Mouse (Mus musculus) heart, embryonic 14.5 days (tissue): ENCODE measurements around the gene Tmem44. TPM values are rescaled to one million over a fixed set of nuclear protein-coding genes. Genes with fewer than 3 reads are reported as not detected.
"Not testable (repeated sequence)": the region's sequence is repeated elsewhere in the genome, so short reads cannot be mapped to it uniquely, and the experiment has no call there.

Experiments used
- ATAC-seq: fragments of 200-750 bp; cut with Nextera tagmentation; 2 replicates; pipeline ENCODE4 v1.8.0; 2017; ENCODE audit warnings: low read depth, moderate TSS enrichment; ENCODE audit not compliant: insufficient number of reproducible peaks, insufficient read depth, low FRiP score
- H3K27ac ChIP-seq, 2 experiments: fragments of 200-500 bp in 1 of 2; fragments of 300-500 bp in 1 of 2; sonication (generic) in 1 of 2; replicated peaks in 1 of 2; 2 replicates each; pipeline ENCODE4 v1.5.1; 2012 to 2014; ENCODE audit warnings: low read depth in 2 of 2, low read length in 2 of 2, control low read depth in 1 of 2, mild to moderate bottlenecking in 1 of 2, mixed read lengths in 1 of 2; ENCODE audit not compliant: control insufficient read depth in 1 of 2, insufficient read depth in 1 of 2
- H3K27me3 ChIP-seq: fragments of 300-500 bp; sonication (generic); 2 replicates; pipeline ENCODE4 v1.6.1; 2014; ENCODE audit warnings: mild to moderate bottlenecking, low read length, control low read depth; ENCODE audit not compliant: control insufficient read depth, insufficient read depth
- H3K36me3 ChIP-seq: fragments of 300-500 bp; sonication (generic); 2 replicates; pipeline ENCODE4 v1.6.1; 2014; ENCODE audit warnings: mild to moderate bottlenecking, control low read depth, low read length, mixed read lengths; ENCODE audit not compliant: control insufficient read depth, insufficient read depth
- H3K4me1 ChIP-seq, 2 experiments: fragments of 200-500 bp in 1 of 2; fragments of 300-500 bp in 1 of 2; sonication (generic) in 1 of 2; 2 replicates each; pipeline ENCODE4 v1.6.1; 2012 to 2014; ENCODE audit warnings: low read length in 2 of 2, control low read depth in 1 of 2, mixed read lengths in 1 of 2; ENCODE audit not compliant: control insufficient read depth in 2 of 2, insufficient read depth in 2 of 2
- H3K4me2 ChIP-seq: fragments of 300-500 bp; sonication (generic); 2 replicates; pipeline ENCODE4 v1.6.1; 2014; ENCODE audit warnings: mild to moderate bottlenecking, low read length
- H3K4me3 ChIP-seq, 2 experiments: fragments of 200-500 bp in 1 of 2; fragments of 300-500 bp in 1 of 2; sonication (generic) in 1 of 2; 2 replicates each; pipeline ENCODE4 v1.5.1; 2012 to 2014; ENCODE audit warnings: low read length in 2 of 2, mild to moderate bottlenecking in 2 of 2, control low read depth in 1 of 2, low read depth in 1 of 2, moderate library complexity in 1 of 2; ENCODE audit not compliant: control insufficient read depth in 1 of 2, insufficient read depth in 1 of 2
- H3K9ac ChIP-seq: fragments of 300-500 bp; sonication (generic); 2 replicates; pipeline ENCODE4 v1.6.1; 2014; ENCODE audit warnings: mild to moderate bottlenecking, low read length
- H3K9me3 ChIP-seq: fragments of 300-500 bp; sonication (generic); 2 replicates; pipeline ENCODE4 v1.6.1; 2016; ENCODE audit warnings: low read length, control low read depth; ENCODE audit not compliant: control insufficient read depth
- WGBS: fragments of 180-500 bp; shearing (Covaris S2); extraction: QIAGEN DNeasy Blood & Tissue Kit; methylation state at CpG from one replicate; pipeline ENCODE4 v1.1.7; 2014; 5-methylcytosine and 5-hydroxymethylcytosine counted together
- polyA plus RNA-seq: library from polyadenylated mRNA; unstranded; fragments of >200 nt; fragmentation: Nextera tagmentation; extraction: Ambion mirVana; gene quantifications from 2 replicates; pipeline ENCODE4 v1.2.1, GENCODE M21; 2014

Tmem44 gene
- polyA plus RNA-seq, 1 experiment from 2014 or later, result 24.2 TPM

- no peak overlapping the region for H3K4me3 ChIP-seq
- 17% methylated on average over 10 of the region's 10 CpGs for WGBS
- H3K4me2 ChIP-seq, result peak overlapping the region; percentile 48
- H3K27me3 ChIP-seq, result no peaks in the 10 kb centered on the region
- H3K27ac ChIP-seq, result peak overlapping the region; percentile 30 to 77
- peak overlapping the region; percentile 44; the same call in 1 of the 2 replicates for H3K9ac ChIP-seq
- no peaks in the 10 kb centered on the region for H3K36me3 ChIP-seq
- H3K4me1 ChIP-seq, result peaks cover 3 to 16% of the 10 kb centered on the region in 2 experiments; a peak in 2 of 4 replicates
- peaks cover 6% of the 10 kb centered on the region for H3K9me3 ChIP-seq
- ATAC-seq, result 0 out of 2 replicates have a peak, but pooled peaks have one; percentile 47
These were observed 74.8 kb downstream of the Tmem44 start for GRCm38 (mm10) chr16:30475633-30476461.

- Histone ChIP-seq H3K9ac (no peak overlapping the region), H3K9me3 (peaks cover 6% of the 10 kb centered on the region), H3K4me2 (no peak overlapping the region), H3K4me3 (no peak overlapping the region), H3K27ac (no peak overlapping the region), H3K27me3 (no peaks in the 10 kb centered on the region), H3K4me1 (peaks cover 3 to 13% of the 10 kb centered on the region in 2 experiments; a peak in 2 of 4 replicates), H3K36me3 (no peaks in the 10 kb centered on the region)
- no peak for ATAC-seq
- WGBS, result 52% methylated on average over 5 of the region's 5 CpGs
These were observed 78.2 kb downstream of the Tmem44 start for GRCm38 (mm10) chr16:30472447-30472846.

- no peaks in the 10 kb centered on the region for H3K36me3 ChIP-seq
- H3K9ac ChIP-seq, result no peak overlapping the region
- no peak overlapping the region for H3K27ac ChIP-seq
- H3K4me2 ChIP-seq, result no peak overlapping the region
- no peaks in the 10 kb centered on the region for H3K27me3 ChIP-seq
- no peak overlapping the region for H3K4me3 ChIP-seq
- ATAC-seq, result no peak
- 44% methylated on average over 2 of the region's 2 CpGs for WGBS
- peaks cover 6% of the 10 kb centered on the region for H3K9me3 ChIP-seq
- peaks cover 3 to 13% of the 10 kb centered on the region in 2 experiments; a peak in 2 of 4 replicates for H3K4me1 ChIP-seq
These were observed 78.7 kb downstream of the Tmem44 start for GRCm38 (mm10) chr16:30471912-30472311.

- 90% methylated on average over 6 of the region's 6 CpGs for WGBS
- ATAC-seq, result no peak
- Histone ChIP-seq H3K27ac (no peak overlapping the region), H3K27me3 (no peaks in the 10 kb centered on the region), H3K4me2 (no peak overlapping the region), H3K4me3 (no peak overlapping the region), H3K9ac (no peak overlapping the region), H3K9me3 (peaks cover 6% of the 10 kb centered on the region), H3K4me1 (no peaks in the 10 kb centered on the region), H3K36me3 (no peaks in the 10 kb centered on the region)
These were observed 81.7 kb downstream of the Tmem44 start for GRCm38 (mm10) chr16:30468944-30469343.

GRCm38 (mm10) chr16:30465680-30466298 lies 84.9 kb downstream of the Tmem44 start:
- H3K9me3 ChIP-seq, result peaks cover 6% of the 10 kb centered on the region
- H3K36me3 ChIP-seq, result no peaks in the 10 kb centered on the region
- H3K4me1 ChIP-seq, result no peaks in the 10 kb centered on the region
- no peak overlapping the region for H3K4me3 ChIP-seq
- no peak overlapping the region for H3K4me2 ChIP-seq
- ATAC-seq, result no peak
- H3K27ac ChIP-seq, result no peak overlapping the region
- WGBS, result 45% methylated on average over 5 of the region's 5 CpGs
- no peak overlapping the region for H3K9ac ChIP-seq
- H3K27me3 ChIP-seq, result no peaks in the 10 kb centered on the region

GRCm38 (mm10) chr16:30464742-30465141 lies 85.9 kb downstream of the Tmem44 start:
- not testable (repeated sequence) for H3K27me3 ChIP-seq, H3K9me3 ChIP-seq, H3K9ac ChIP-seq, ATAC-seq, H3K36me3 ChIP-seq, H3K4me1 ChIP-seq, H3K27ac ChIP-seq, H3K4me3 ChIP-seq, H3K4me2 ChIP-seq
- 90% methylated on average over 3 of the region's 3 CpGs for WGBS
